Mouse (Mus musculus) liver, postnatal 0 days (tissue): ENCODE measurements around the gene Fam45a.

ENCODE experiments used
- CTCF ChIP-seq: sonication (generic); IDR thresholded peaks from 2 replicates; pipeline ENCODE4 v1.5.1; 2016; ENCODE audit warnings: antibody characterized with exemption, low read depth
- EP300 ChIP-seq: IDR thresholded peaks from 2 replicates; pipeline ENCODE4 v1.6.1; 2016; ENCODE audit warnings: antibody characterized with exemption, low read depth, mild to moderate bottlenecking

DNA sequence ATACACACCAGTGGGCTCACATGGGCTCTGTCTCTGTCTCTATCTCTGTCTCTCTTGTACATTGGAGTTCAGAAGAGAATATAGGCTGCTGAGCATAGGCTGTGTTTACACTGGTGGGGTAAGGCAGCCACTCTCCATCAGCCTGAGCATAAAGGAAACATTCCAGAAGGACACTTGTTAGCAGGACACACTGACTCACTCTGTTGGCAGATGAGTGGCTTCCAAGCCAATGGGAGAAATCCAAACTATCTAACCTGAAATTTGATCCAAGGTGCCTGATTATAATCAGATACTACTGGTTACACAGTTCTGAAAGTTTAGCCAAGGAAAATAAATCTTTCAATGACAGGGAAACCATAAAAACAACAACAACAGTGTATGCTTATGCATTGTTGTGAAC is 34.3 kb downstream of the Fam45a start:
- no peak for TF ChIP-seq CTCF
- TF ChIP-seq EP300 = no peak
